In the genomic region with DNA sequence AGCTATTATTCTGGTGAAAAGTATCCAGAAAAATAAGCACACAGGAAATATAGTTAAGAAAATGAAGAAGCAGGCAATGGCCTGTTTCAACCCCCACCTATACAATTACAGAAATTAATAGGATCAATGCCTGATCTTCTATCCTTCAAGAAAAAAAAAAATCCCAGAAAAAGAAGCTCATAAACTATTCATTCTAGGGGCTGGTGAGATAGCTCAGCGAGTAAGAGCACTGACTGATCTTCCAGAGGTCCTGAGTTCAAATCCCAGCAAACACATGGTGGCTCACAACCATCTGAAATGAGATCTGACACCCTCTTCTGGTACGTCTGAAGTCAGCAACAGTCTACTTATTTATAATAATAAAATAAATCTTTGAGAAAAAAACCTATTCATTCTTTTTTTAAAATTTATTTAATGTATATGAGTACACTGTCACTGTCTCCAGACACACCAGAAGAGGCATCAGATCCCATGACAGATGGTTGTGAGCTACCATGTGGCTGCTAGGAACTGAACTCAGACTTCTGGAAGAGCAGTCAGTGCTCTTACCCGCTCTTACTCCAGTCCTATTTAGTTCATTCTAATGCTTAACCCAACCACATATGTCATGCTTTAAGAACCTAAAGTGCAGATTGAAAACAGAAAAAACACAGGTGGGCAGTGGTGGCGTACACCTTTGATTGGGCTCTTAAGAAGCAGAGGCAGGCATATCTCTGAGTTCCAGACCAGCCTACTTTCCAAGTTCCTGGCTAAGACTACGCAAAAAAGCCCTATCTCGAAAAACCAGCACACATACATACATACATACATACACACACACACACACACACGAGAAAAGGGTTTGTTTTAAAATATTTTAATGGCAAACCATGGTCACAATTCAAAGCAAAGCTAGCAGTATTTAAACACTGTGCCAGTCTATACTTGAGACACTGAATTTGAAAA, we compare ENCODE assay signal across 9 mouse cellular contexts. TPM values are rescaled to one million over a fixed set of nuclear protein-coding genes. Genes with fewer than 3 reads are reported as not detected.
DNase-seq lines count a peak whose midpoint lies in the region; ATAC-seq and TF ChIP-seq lines count a peak whose summit lies in the region.
"Had no signal": no experiment of that assay in that cellular context is flagged by ENCODE, and none has a peak within 500 bp of the region (broad histone marks: within the 10 kb centered on the region; RNA-seq: fewer than 3 reads in every experiment).

No protein-coding gene starts in this region.

- H3K36me3 ChIP-seq in heart, embryonic 10.5 days: peaks cover 20% of the 10 kb centered on the region
- H3K36me3 ChIP-seq in G1E (replicated peaks): peaks cover 21% of the 10 kb centered on the region
- peaks cover 18% of the 10 kb centered on the region for H3K36me3 ChIP-seq in forebrain, embryonic 13.5 days (ENCODE audit: poor library complexity, severe bottlenecking)
- H3K36me3 ChIP-seq in liver, embryonic 13.5 days: peaks cover 7% of the 10 kb centered on the region

- no peaks in the 10 kb centered on the region for H3K9me3 ChIP-seq in heart, embryonic 10.5 days
- H3K9me3 ChIP-seq in G1E (replicated peaks): no peaks in the 10 kb centered on the region
- no peaks in the 10 kb centered on the region for H3K9me3 ChIP-seq in forebrain, embryonic 13.5 days (replicated peaks)
- H3K9me3 ChIP-seq in liver, embryonic 13.5 days (replicated peaks): no peaks in the 10 kb centered on the region

- peaks cover 8% of the 10 kb centered on the region for H3K4me1 ChIP-seq in heart, embryonic 10.5 days
- H3K4me1 ChIP-seq in G1E (ENCODE audit: insufficient read depth, low read depth, low read length): peaks cover 22% of the 10 kb centered on the region
- peaks cover 30% of the 10 kb centered on the region for H3K4me1 ChIP-seq in forebrain, embryonic 13.5 days
- H3K4me1 ChIP-seq in liver, embryonic 13.5 days (replicated peaks): peaks cover 47% of the 10 kb centered on the region

- H3K27me3 ChIP-seq in heart, embryonic 10.5 days (ENCODE audit: insufficient read depth, poor library complexity, severe bottlenecking): no peaks in the 10 kb centered on the region
- H3K27me3 ChIP-seq in G1E (ENCODE audit: insufficient read depth, low read length): no peaks in the 10 kb centered on the region
- H3K27me3 ChIP-seq in forebrain, embryonic 13.5 days: no peaks in the 10 kb centered on the region
- H3K27me3 ChIP-seq in liver, embryonic 13.5 days: no peaks in the 10 kb centered on the region
- H3K27me3 ChIP-seq: Patski had no signal

- H3K9ac ChIP-seq in forebrain, embryonic 13.5 days: peak overlapping the region; percentile 97
- peak overlapping the region; percentile 93 for H3K9ac ChIP-seq in liver, embryonic 13.5 days

- TF ChIP-seq CTCF in G1E (IDR thresholded peaks at IDR 0.05; ENCODE audit: low read depth, low read length): no peak

- no peak for DNase-seq in heart, embryonic 10.5 days (ENCODE audit: low spot score)
- no peak for DNase-seq in heart, postnatal 14 days
- DNase-seq in G1E (ENCODE audit: low spot score): no peak
- peak; percentile 51 for DNase-seq in liver, embryonic 13.5 days
- DNase-seq in cerebellum, adult 9-11 months: no peak
- no peak for DNase-seq in frontal cortex, adult 2 months (ENCODE audit: extremely low spot score in 1 of 2, low spot score in 1 of 2)
- DNase-seq in spleen, postnatal 14 days (ENCODE audit: low spot score in 2 of 2): no peak

- peak overlapping the region; percentile 97 for H3K4me3 ChIP-seq in heart, embryonic 10.5 days
- peak overlapping the region; percentile 86; the same call in 1 of the 2 replicates for H3K4me3 ChIP-seq in G1E (ENCODE audit: low read depth, low read length)
- peak overlapping the region; percentile 94 for H3K4me3 ChIP-seq in forebrain, embryonic 13.5 days
- peak overlapping the region; percentile 78 for H3K4me3 ChIP-seq in liver, embryonic 13.5 days (replicated peaks)

- H3K27ac ChIP-seq in heart, embryonic 10.5 days: peak overlapping the region; percentile 100; the same call in 1 of the 2 replicates
- no peak overlapping the region for H3K27ac ChIP-seq in forebrain, embryonic 13.5 days
- H3K27ac ChIP-seq in liver, embryonic 13.5 days: peak overlapping the region; percentile 98

- peak overlapping the region; percentile 71 for H3K4me2 ChIP-seq in forebrain, embryonic 13.5 days
- peak overlapping the region; percentile 70 for H3K4me2 ChIP-seq in liver, embryonic 13.5 days

- intact Hi-C loops in heart, postnatal 14 days (cut with DNase I): no loop called here

- ATAC-seq in G1E (ENCODE audit: extremely low read depth, insufficient number of reproducible peaks, low FRiP score, poor library complexity, severe bottlenecking): no peak
- ATAC-seq in forebrain, embryonic 13.5 days: no peak
- ATAC-seq in liver, embryonic 13.5 days (ENCODE audit: low read depth): peak; percentile 49

- WGBS in heart, embryonic 10.5 days: 65% methylated on average over 7 of the region's 7 CpGs
- WGBS in forebrain, embryonic 13.5 days: 74% methylated on average over 7 of the region's 7 CpGs
- WGBS in liver, embryonic 13.5 days (ENCODE audit: insufficient replicate concordance): 26% methylated on average over 7 of the region's 7 CpGs

RNA-seq across cellular contexts. Expression of a gene that starts 1.6 kb away (rescaled TPM):
- polyA plus RNA-seq in heart, embryonic 10.5 days (2016; fragmentation: Nextera tagmentation; extraction: Ambion mirVana): 36.2 and 37.8 TPM in 2 replicates
- 10 to 100 TPM; 64.2 to 64.6 TPM for total RNA-seq in heart, postnatal 14 days (2021)
- total RNA-seq in G1E (2014; fragmentation: Nextera tagmentation) (245 and 249 TPM in 2 replicates), G1E (2017) (64.2 and 68.9 TPM in 2 replicates)
- polyA plus RNA-seq in G1E (2012): 4.0 and 4.4 TPM in 2 replicates
- polyA plus RNA-seq in forebrain, embryonic 13.5 days (2015; fragmentation: Nextera tagmentation; extraction: Ambion mirVana): 71.9 and 73.7 TPM in 2 replicates
- polyA plus RNA-seq in liver, embryonic 13.5 days (2015; fragmentation: Nextera tagmentation; extraction: Ambion mirVana): 21.3 and 24.5 TPM in 2 replicates
- 173 and 179 TPM in 2 replicates for polyA plus RNA-seq in frontal cortex, adult 2 months (2012; rRNA removed)

RNA-seq across cellular contexts. Expression of a gene that starts 48.0 kb away (rescaled TPM):
- polyA plus RNA-seq in heart, embryonic 10.5 days (2016; fragmentation: Nextera tagmentation; extraction: Ambion mirVana): 0.64 and 0.65 TPM in 2 replicates
- 1 to 10 TPM in 1 of 2 experiments, under 1 TPM in 1; 0.88 to 1.1 TPM for total RNA-seq in heart, postnatal 14 days (2021)
- total RNA-seq in G1E (2014; fragmentation: Nextera tagmentation) (2.5 and 3.0 TPM in 2 replicates), G1E (2017) (1.0 and 1.2 TPM in 2 replicates)
- 0.12 TPM in 2 replicates for polyA plus RNA-seq in G1E (2012)
- 0.89 and 1.3 TPM in 2 replicates for polyA plus RNA-seq in forebrain, embryonic 13.5 days (2015; fragmentation: Nextera tagmentation; extraction: Ambion mirVana)
- 0.29 and 0.39 TPM in 2 replicates for polyA plus RNA-seq in liver, embryonic 13.5 days (2015; fragmentation: Nextera tagmentation; extraction: Ambion mirVana)
- polyA plus RNA-seq in frontal cortex, adult 2 months (2012; rRNA removed): 0.36 and 0.62 TPM in 2 replicates
